ENCODE assay signal across 20 mouse cellular contexts in the genomic region with DNA sequence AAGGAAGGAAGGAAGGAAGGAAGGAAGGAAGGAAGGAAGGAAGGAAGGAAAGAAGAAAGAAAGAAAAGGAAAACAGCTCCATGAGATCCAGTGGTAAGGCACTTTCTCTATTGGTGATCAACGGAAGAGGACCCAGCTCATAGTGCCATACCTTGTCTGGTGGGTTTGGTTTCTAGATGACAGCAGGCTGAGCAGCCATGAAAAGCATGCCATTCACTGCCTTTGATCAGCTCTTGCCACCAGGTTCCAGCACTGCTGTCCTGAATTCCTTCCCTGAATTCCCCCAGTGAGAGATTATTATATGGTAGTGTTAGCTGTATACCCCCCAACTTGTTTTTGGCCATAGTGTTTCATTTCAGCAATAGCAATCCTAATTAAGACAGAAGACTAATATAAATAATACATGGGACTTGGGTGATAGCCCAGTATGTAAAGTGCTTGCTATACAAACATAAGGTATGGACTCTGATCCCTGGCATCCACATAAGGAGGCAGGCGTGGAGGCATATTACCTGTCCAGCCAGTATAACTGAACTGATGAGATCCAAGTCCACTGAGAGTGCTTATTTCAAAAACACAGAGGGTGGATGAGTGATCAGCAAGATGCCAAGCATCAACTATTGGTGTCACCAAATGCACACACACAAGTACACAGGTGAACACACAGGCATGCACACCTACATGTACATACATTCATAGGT. TPM values are rescaled to one million over a fixed set of nuclear protein-coding genes. Genes with fewer than 3 reads are reported as not detected.
"Had no signal": no experiment of that assay in that cellular context is flagged by ENCODE, and none has a peak within 500 bp of the region (broad histone marks: within the 10 kb centered on the region; RNA-seq: fewer than 3 reads in every experiment).

No protein-coding gene starts in this region.

- DNase-seq: kidney, adult 11 months; kidney, postnatal 25 days; layer of hippocampus, adult 9-11 months; layer of hippocampus, postnatal 36 days; lung, embryonic 14.5 days; lung, postnatal 10 days; spleen, adult 18-20 months; thymus, adult 18-20 months; thymus, postnatal 25 days had no signal

- H3K27me3 ChIP-seq: limb, embryonic 15.5 days; liver, embryonic 15.5 days; megakaryocyte, embryonic 14.5 days; midbrain, embryonic 15.5 days; neural tube, embryonic 12.5 days had no signal

- H3K36me3 ChIP-seq: limb, embryonic 15.5 days; liver, embryonic 15.5 days; midbrain, embryonic 15.5 days; neural tube, embryonic 12.5 days had no signal

- H3K4me2 ChIP-seq: limb, embryonic 15.5 days; liver, embryonic 15.5 days; lung, embryonic 14.5 days; midbrain, embryonic 11.5 days; midbrain, embryonic 15.5 days; neural tube, embryonic 12.5 days had no signal

- H3K4me1 ChIP-seq: limb, embryonic 15.5 days; liver, embryonic 15.5 days; megakaryocyte, embryonic 14.5 days; midbrain, embryonic 15.5 days; neural tube, embryonic 12.5 days had no signal

- ATAC-seq: hindbrain, postnatal 0 days; midbrain, embryonic 15.5 days had no signal

- H3K4me3 ChIP-seq: limb, embryonic 15.5 days; liver, embryonic 15.5 days; megakaryocyte, embryonic 14.5 days; midbrain, embryonic 15.5 days; neural tube, embryonic 12.5 days had no signal

- H3K9ac ChIP-seq: limb, embryonic 15.5 days; liver, embryonic 15.5 days; lung, embryonic 14.5 days; midbrain, embryonic 15.5 days; neural tube, embryonic 12.5 days had no signal

- H3K9me3 ChIP-seq: limb, embryonic 15.5 days; liver, embryonic 15.5 days; midbrain, embryonic 15.5 days; neural tube, embryonic 12.5 days had no signal

- H3K27ac ChIP-seq: hindbrain, postnatal 0 days; limb, embryonic 15.5 days; liver, embryonic 15.5 days; macrophage; midbrain, embryonic 15.5 days; neural tube, embryonic 12.5 days had no signal

RNA-seq across cellular contexts. Expression of a gene that starts 10.5 kb away (rescaled TPM):
- polyA plus RNA-seq: hindbrain, postnatal 0 days; kidney, embryonic 14.5 days; limb, embryonic 11.5 days; limb, embryonic 15.5 days; liver, embryonic 15.5 days; lung, embryonic 14.5 days; macrophage; midbrain, embryonic 11.5 days; midbrain, embryonic 15.5 days; neural tube, embryonic 12.5 days; urinary bladder, adult 2 months had no signal

RNA-seq across cellular contexts. Expression of a gene that starts 19.3 kb away (rescaled TPM):
- polyA plus RNA-seq: hindbrain, postnatal 0 days; kidney, embryonic 14.5 days; limb, embryonic 11.5 days; limb, embryonic 15.5 days; liver, embryonic 15.5 days; lung, embryonic 14.5 days; macrophage; midbrain, embryonic 11.5 days; midbrain, embryonic 15.5 days; neural tube, embryonic 12.5 days; urinary bladder, adult 2 months had no signal

RNA-seq across cellular contexts. Expression of a gene that starts 51.5 kb away (rescaled TPM):
- polyA plus RNA-seq: hindbrain, postnatal 0 days; kidney, embryonic 14.5 days; limb, embryonic 11.5 days; limb, embryonic 15.5 days; liver, embryonic 15.5 days; lung, embryonic 14.5 days; macrophage; midbrain, embryonic 11.5 days; midbrain, embryonic 15.5 days; neural tube, embryonic 12.5 days; urinary bladder, adult 2 months had no signal
